Mouse (Mus musculus): ENCODE measurements around the gene Pcsk1n. TPM values are rescaled to one million over a fixed set of nuclear protein-coding genes. Genes with fewer than 3 reads are reported as not detected.
"Not testable (repeated sequence)": the region's sequence is repeated elsewhere in the genome, so short reads cannot be mapped to it uniquely, and the experiment has no call there.

The Pcsk1n gene
- polyA plus RNA-seq, 1 experiment from 2014 or later, result 1.4 TPM

GRCm38 (mm10) chrX:7904441-7904840, 15.2 kb upstream of the Pcsk1n start:
- no peak for ATAC-seq (ENCODE audit: low FRiP score, low TSS enrichment)

GRCm38 (mm10) chrX:7907735-7908134, 11.9 kb upstream of the Pcsk1n start, which contains the start of gene Gm10491:
Gm10491 (minus strand) TSS chrX:7907835.
- ATAC-seq (ENCODE audit: low FRiP score, low TSS enrichment), result no peak
- Histone ChIP-seq H3K4me2 (replicated peaks; ENCODE audit: low read depth, low read length) (no peak within 1 kb of the TSS), H3K9me3 (ENCODE audit: low read length) (no peaks in the 10 kb centered on the region), H3K4me1 (ENCODE audit: insufficient read depth, low read length) (no peaks in the 10 kb centered on the region), H3K36me3 (ENCODE audit: insufficient read depth, low read length) (0 out of 2 replicates have a peak, but pooled peaks cover 4% of the 10 kb centered on the region), H3K4me3 (ENCODE audit: low read length) (no peak within 1 kb of the TSS), H3K27me3 (ENCODE audit: insufficient read depth, low read length) (no peaks in the 10 kb centered on the region), H3K9ac (replicated peaks; ENCODE audit: low read length) (no peak within 1 kb of the TSS), H3K27ac (ENCODE audit: low read length) (no peak within 1 kb of the TSS)
- 92% methylated on average over 5 of the region's 5 CpGs for WGBS

More at GRCm38 (mm10) chrX:7904441-7904840, 15.2 kb upstream of the Pcsk1n start:
- Histone ChIP-seq H3K4me2 (replicated peaks; ENCODE audit: low read depth, low read length) (no peak overlapping the region), H3K4me3 (ENCODE audit: low read length) (no peak overlapping the region), H3K9ac (replicated peaks; ENCODE audit: low read length) (no peak overlapping the region), H3K4me1 (ENCODE audit: insufficient read depth, low read length) (no peaks in the 10 kb centered on the region), H3K27ac (ENCODE audit: low read length) (no peak overlapping the region), H3K27me3 (ENCODE audit: insufficient read depth, low read length) (no peaks in the 10 kb centered on the region), H3K36me3 (ENCODE audit: insufficient read depth, low read length) (0 out of 2 replicates have a peak, but pooled peaks cover 4% of the 10 kb centered on the region), H3K9me3 (ENCODE audit: low read length) (no peaks in the 10 kb centered on the region)
- WGBS, result 88% methylated on average over 5 of the region's 5 CpGs

- H3K9ac ChIP-seq (replicated peaks; ENCODE audit: low read length); ATAC-seq (ENCODE audit: low FRiP score, low TSS enrichment); H3K27me3 ChIP-seq (ENCODE audit: insufficient read depth, low read length); H3K27ac ChIP-seq (ENCODE audit: low read length); H3K4me3 ChIP-seq (ENCODE audit: low read length); H3K4me2 ChIP-seq (replicated peaks; ENCODE audit: low read depth, low read length); H3K4me1 ChIP-seq (ENCODE audit: insufficient read depth, low read length); H3K9me3 ChIP-seq (ENCODE audit: low read length); H3K36me3 ChIP-seq (ENCODE audit: insufficient read depth, low read length): not testable (repeated sequence)
- WGBS, result 91% methylated on average over 4 of the region's 4 CpGs
Observed at GRCm38 (mm10) chrX:7909242-7909641, 10.4 kb upstream of the Pcsk1n start, which contains the start of gene Gm10490. Gm10490 (plus strand) TSS chrX:7909542.

- Histone ChIP-seq H3K9me3 (ENCODE audit: low read length) (no peaks in the 10 kb centered on the region), H3K4me1 (ENCODE audit: insufficient read depth, low read length) (no peaks in the 10 kb centered on the region), H3K27me3 (ENCODE audit: insufficient read depth, low read length) (no peaks in the 10 kb centered on the region), H3K4me2 (replicated peaks; ENCODE audit: low read depth, low read length) (no peak overlapping the region), H3K27ac (ENCODE audit: low read length) (no peak overlapping the region), H3K4me3 (ENCODE audit: low read length) (no peak overlapping the region), H3K36me3 (ENCODE audit: insufficient read depth, low read length) (0 out of 2 replicates have a peak, but pooled peaks cover 4% of the 10 kb centered on the region), H3K9ac (replicated peaks; ENCODE audit: low read length) (no peak overlapping the region)
- WGBS, result 64% methylated on average over 6 of the region's 6 CpGs
- ATAC-seq (ENCODE audit: low FRiP score, low TSS enrichment), result no peak
Observed at GRCm38 (mm10) chrX:7910473-7910872, 9.1 kb upstream of the Pcsk1n start.

GRCm38 (mm10) chrX:7915669-7916068, 4.0 kb upstream of the Pcsk1n start:
- not testable (repeated sequence) for H3K4me1 ChIP-seq (ENCODE audit: insufficient read depth, low read length); H3K27ac ChIP-seq (ENCODE audit: low read length); H3K4me3 ChIP-seq (ENCODE audit: low read length); H3K9ac ChIP-seq (replicated peaks; ENCODE audit: low read length); ATAC-seq (ENCODE audit: low FRiP score, low TSS enrichment); H3K36me3 ChIP-seq (ENCODE audit: insufficient read depth, low read length); H3K9me3 ChIP-seq (ENCODE audit: low read length); H3K4me2 ChIP-seq (replicated peaks; ENCODE audit: low read depth, low read length)
- WGBS, result 22% methylated on average over 3 of the region's 3 CpGs
- peaks cover 18% of the 10 kb centered on the region for H3K27me3 ChIP-seq (ENCODE audit: insufficient read depth, low read length)

GRCm38 (mm10) chrX:7917960-7918359, 1.7 kb upstream of the Pcsk1n start:
- H3K4me3 ChIP-seq (ENCODE audit: low read length); H3K36me3 ChIP-seq (ENCODE audit: insufficient read depth, low read length); H3K4me2 ChIP-seq (replicated peaks; ENCODE audit: low read depth, low read length); ATAC-seq (ENCODE audit: low FRiP score, low TSS enrichment); H3K27ac ChIP-seq (ENCODE audit: low read length); H3K4me1 ChIP-seq (ENCODE audit: insufficient read depth, low read length); H3K9ac ChIP-seq (replicated peaks; ENCODE audit: low read length); H3K9me3 ChIP-seq (ENCODE audit: low read length): not testable (repeated sequence)
- peaks cover 41% of the 10 kb centered on the region for H3K27me3 ChIP-seq (ENCODE audit: insufficient read depth, low read length)
- 66% methylated on average over 6 of the region's 6 CpGs for WGBS

- WGBS, result 11% methylated on average over 47 of the region's 48 CpGs
- H3K4me3 ChIP-seq (ENCODE audit: low read length), result peak overlapping the region; percentile 27
Observed at GRCm38 (mm10) chrX:7922032-7922431, 2.4 kb downstream of the Pcsk1n start.

GRCm38 (mm10) chrX:7926266-7926665, 6.6 kb downstream of the Pcsk1n start:
- 77% methylated on average over 6 of the region's 6 CpGs for WGBS
- no peak overlapping the region for H3K9ac ChIP-seq (replicated peaks; ENCODE audit: low read length)

More at GRCm38 (mm10) chrX:7922032-7922431, 2.4 kb downstream of the Pcsk1n start:
- H3K27ac ChIP-seq (ENCODE audit: low read length), result no peak overlapping the region
- H3K9me3 ChIP-seq (ENCODE audit: low read length), result no peaks in the 10 kb centered on the region
- peaks cover 69% of the 10 kb centered on the region for H3K27me3 ChIP-seq (ENCODE audit: insufficient read depth, low read length)
- 0 out of 2 replicates have a peak, but pooled peaks have one; percentile 42 for ATAC-seq (ENCODE audit: low FRiP score, low TSS enrichment)
- peak overlapping the region; percentile 42 for H3K4me2 ChIP-seq (replicated peaks; ENCODE audit: low read depth, low read length)
- H3K9ac ChIP-seq (replicated peaks; ENCODE audit: low read length), result no peak overlapping the region
- no peaks in the 10 kb centered on the region for H3K4me1 ChIP-seq (ENCODE audit: insufficient read depth, low read length)
- no peaks in the 10 kb centered on the region for H3K36me3 ChIP-seq (ENCODE audit: insufficient read depth, low read length)

GRCm38 (mm10) chrX:7927116-7927515, 7.5 kb downstream of the Pcsk1n start:
- Histone ChIP-seq H3K36me3 (ENCODE audit: insufficient read depth, low read length) (peaks cover 14% of the 10 kb centered on the region; the same call in 1 of the 2 replicates), H3K9me3 (ENCODE audit: low read length) (no peaks in the 10 kb centered on the region), H3K9ac (replicated peaks; ENCODE audit: low read length) (no peak overlapping the region), H3K4me3 (ENCODE audit: low read length) (no peak overlapping the region), H3K27ac (ENCODE audit: low read length) (no peak overlapping the region), H3K27me3 (ENCODE audit: insufficient read depth, low read length) (peaks cover 49% of the 10 kb centered on the region), H3K4me2 (replicated peaks; ENCODE audit: low read depth, low read length) (0 out of 2 replicates have a peak overlapping the region, but pooled peaks have one; percentile 1), H3K4me1 (ENCODE audit: insufficient read depth, low read length) (no peaks in the 10 kb centered on the region)
- ATAC-seq (ENCODE audit: low FRiP score, low TSS enrichment), result no peak
- WGBS, result 27% methylated on average over 10 of the region's 10 CpGs

More at GRCm38 (mm10) chrX:7926266-7926665, 6.6 kb downstream of the Pcsk1n start:
- Histone ChIP-seq H3K4me2 (replicated peaks; ENCODE audit: low read depth, low read length) (no peak overlapping the region), H3K27me3 (ENCODE audit: insufficient read depth, low read length) (peaks cover 58% of the 10 kb centered on the region), H3K4me3 (ENCODE audit: low read length) (no peak overlapping the region), H3K27ac (ENCODE audit: low read length) (no peak overlapping the region), H3K9me3 (ENCODE audit: low read length) (no peaks in the 10 kb centered on the region), H3K36me3 (ENCODE audit: insufficient read depth, low read length) (peaks cover 5% of the 10 kb centered on the region; the same call in 1 of the 2 replicates), H3K4me1 (ENCODE audit: insufficient read depth, low read length) (no peaks in the 10 kb centered on the region)
- ATAC-seq (ENCODE audit: low FRiP score, low TSS enrichment), result no peak

GRCm38 (mm10) chrX:7928270-7928790, 8.7 kb downstream of the Pcsk1n start, which contains the start of gene Eras:
Eras (minus strand) TSS chrX:7928607.
- ATAC-seq (ENCODE audit: low FRiP score, low TSS enrichment), result 0 out of 2 replicates have a peak, but pooled peaks have one; percentile 31
- Histone ChIP-seq H3K4me3 (ENCODE audit: low read length) (no peak within 1 kb of the TSS), H3K36me3 (ENCODE audit: insufficient read depth, low read length) (peaks cover 15% of the 10 kb centered on the region; the same call in 1 of the 2 replicates), H3K4me1 (ENCODE audit: insufficient read depth, low read length) (no peaks in the 10 kb centered on the region), H3K9ac (replicated peaks; ENCODE audit: low read length) (no peak within 1 kb of the TSS), H3K9me3 (ENCODE audit: low read length) (no peaks in the 10 kb centered on the region), H3K27me3 (ENCODE audit: insufficient read depth, low read length) (peaks cover 38% of the 10 kb centered on the region), H3K4me2 (replicated peaks; ENCODE audit: low read depth, low read length) (0 out of 2 replicates have a peak within 1 kb of the TSS, but pooled peaks have one; percentile 1), H3K27ac (ENCODE audit: low read length) (no peak within 1 kb of the TSS)
- WGBS, result 29% methylated on average over 18 of the region's 19 CpGs

All from kidney, embryonic 16.5 days (tissue).